Comparison of ENCODE assay signal across 19 mouse cellular contexts in genomic region chr6:97202477-97202876, GRCm38 (mm10). TPM values are rescaled to one million over a fixed set of nuclear protein-coding genes. Genes with fewer than 3 reads are reported as not detected.
"Had no signal": no experiment of that assay in that cellular context is flagged by ENCODE, and none has a peak within 500 bp of the region (broad histone marks: within the 10 kb centered on the region; RNA-seq: fewer than 3 reads in every experiment).

No protein-coding gene starts in this region.

- H3K27ac ChIP-seq: neural tube, embryonic 15.5 days; stomach, embryonic 15.5 days; stomach, postnatal 0 days had no signal

- H3K9ac ChIP-seq: neural tube, embryonic 15.5 days; stomach, embryonic 15.5 days had no signal

- H3K9me3 ChIP-seq: neural tube, embryonic 15.5 days; stomach, embryonic 15.5 days had no signal

- H3K4me2 ChIP-seq: neural tube, embryonic 15.5 days; stomach, embryonic 15.5 days had no signal

- H3K4me3 ChIP-seq: neural tube, embryonic 15.5 days; stomach, embryonic 15.5 days had no signal

- H3K27me3 ChIP-seq: neural tube, embryonic 15.5 days; stomach, embryonic 15.5 days had no signal

- DNase-seq: retina, postnatal 1 day; right cerebral cortex, adult 18-20 months; right cerebral cortex, postnatal 14 days; right cerebral cortex, postnatal 25 days; right cerebral cortex, postnatal 4 days; spleen, adult 18-20 months; thymus, adult 18-20 months; thymus, adult 2 months; thymus, postnatal 14 days; thymus, postnatal 25 days; thymus, postnatal 36 days; thymus, postnatal 4 days had no signal

RNA-seq across cellular contexts. Expression of gene Lmod3, which starts 50.1 kb away (rescaled TPM):
- total RNA-seq: neutrophil, adult 5-6 weeks had no signal
- polyA plus RNA-seq: small intestine, adult 2 months; spleen, adult 2 months; stomach, embryonic 14.5 days had no signal
